Mouse (Mus musculus): ENCODE data around the gene Plekhb2.

Gene Plekhb2

DNA sequence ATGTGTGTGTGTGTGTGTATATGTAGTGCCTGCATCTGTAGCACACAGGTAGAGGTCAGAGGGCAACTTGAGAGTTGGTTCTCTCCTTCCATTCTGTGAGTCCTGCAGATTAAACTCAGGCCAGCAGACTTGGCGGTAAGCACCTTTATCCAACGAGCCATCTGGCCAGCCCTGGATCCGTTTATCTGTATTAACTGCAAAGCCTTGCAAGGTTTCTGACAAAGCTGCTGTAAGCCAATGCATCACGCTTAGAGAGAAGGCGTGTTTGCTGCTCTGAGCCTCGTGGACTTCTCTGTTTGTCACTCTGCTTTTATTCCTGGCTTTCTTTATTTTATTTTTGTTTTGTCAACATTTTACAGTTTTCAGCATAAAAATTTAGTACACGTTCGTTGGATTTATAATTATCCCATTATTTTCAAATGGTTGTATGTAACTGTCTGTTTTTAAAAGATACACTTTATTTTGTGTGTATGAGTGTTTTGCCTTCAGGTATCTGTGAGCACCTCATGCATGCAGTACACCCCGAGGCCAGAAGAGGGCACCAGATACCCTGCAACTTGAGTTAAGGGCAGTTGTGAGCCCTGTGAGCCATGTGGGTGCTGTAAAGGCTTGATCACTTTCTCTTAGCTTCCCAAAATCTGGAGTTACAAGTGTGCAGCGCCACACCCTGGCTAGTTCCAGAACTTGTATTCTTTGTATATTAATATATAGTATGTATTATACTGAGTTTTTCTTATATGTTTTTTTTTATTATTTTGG, 17.2 kb downstream of the Plekhb2 start:
- DNase-seq (ENCODE audit: low read depth, low spot score), result no peak

DNA sequence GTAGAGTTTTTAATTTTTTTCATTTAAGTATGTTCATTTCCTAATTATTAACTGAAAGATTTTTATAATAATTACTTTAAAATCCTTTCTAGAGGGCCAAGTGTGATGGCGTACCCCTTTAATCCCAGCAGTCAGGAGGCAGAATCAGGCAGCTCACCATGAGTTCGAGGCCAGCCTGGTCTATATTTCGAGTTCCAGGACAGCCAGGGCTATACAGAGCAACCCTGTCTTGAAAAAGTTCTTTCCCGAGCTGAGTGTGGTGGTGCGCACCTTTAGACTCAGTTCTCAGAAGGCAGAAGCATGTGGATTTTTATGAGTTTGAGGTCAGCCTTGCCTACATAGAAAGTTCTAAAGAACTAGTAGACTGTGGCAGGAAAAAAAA, 17.8 kb downstream of the Plekhb2 start:
- no peak for DNase-seq (ENCODE audit: low read depth, low spot score)

DNA sequence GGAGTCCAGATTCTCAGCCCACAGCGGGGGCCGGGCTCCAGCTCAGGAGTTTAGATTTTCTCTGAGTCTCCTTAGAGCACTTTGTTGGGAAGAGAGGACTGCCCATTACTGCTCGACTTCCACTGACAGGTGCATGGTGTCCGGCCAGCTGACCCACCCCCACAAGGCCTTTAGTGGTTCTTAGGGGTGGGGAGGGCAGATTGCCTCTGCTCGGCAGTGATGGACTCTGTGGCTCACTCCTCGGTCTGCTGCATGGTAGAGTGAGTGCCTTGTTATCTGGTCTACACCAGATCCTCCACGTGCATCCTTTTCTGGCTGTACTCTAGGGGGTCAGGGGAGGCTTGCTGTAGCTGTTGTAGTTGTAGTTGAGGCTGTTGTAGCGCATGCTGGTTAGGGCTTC, 18.6 kb downstream of the Plekhb2 start:
- no peak for DNase-seq (ENCODE audit: low read depth, low spot score)

DNA sequence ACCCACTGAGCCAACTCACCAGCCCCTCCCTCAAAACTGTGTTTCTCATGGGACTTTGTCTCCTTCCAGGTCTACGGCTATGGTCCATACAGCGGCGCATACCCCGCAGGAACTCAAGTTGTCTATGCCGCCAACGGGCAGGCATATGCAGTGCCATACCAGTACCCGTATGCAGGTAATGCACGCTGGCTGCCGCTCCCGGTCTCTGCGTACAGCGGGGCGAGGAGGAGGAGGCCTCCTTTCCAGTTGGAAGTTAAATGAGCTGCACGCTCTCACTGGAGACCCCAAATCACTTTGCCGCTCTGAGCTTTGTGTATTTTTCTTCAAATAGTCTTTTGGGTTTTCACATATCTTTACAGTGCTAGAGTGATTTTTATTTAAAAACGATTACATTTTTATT, 19.5 kb downstream of the Plekhb2 start:
- DNase-seq (ENCODE audit: low read depth, low spot score), result no peak

- DNase-seq (ENCODE audit: low read depth, low spot score), result no peak
These were observed 21.4 kb downstream of the Plekhb2 start for GRCm38 (mm10) chr1:34871170-34871569.

DNA sequence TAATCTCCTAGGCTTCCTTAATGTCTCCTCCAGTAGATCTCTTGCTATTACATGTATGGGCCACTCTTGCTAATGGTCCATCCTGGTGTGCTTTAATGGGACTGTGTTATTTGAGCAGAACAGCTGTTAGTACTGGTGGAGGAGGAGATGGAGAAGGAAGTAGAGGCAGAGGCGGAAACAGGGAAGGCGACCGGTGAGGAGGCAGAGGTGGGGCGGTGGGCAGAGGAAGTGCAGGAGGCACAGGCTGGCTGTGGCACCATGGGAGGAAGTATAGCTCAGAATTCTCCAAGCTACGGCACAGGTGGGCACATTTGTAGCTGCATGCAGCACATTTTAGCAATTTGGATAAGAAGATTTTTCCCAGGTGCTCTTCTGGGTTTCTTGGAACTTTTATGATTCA, 23.8 kb downstream of the Plekhb2 start:
- no peak for DNase-seq (ENCODE audit: low read depth, low spot score)

DNA sequence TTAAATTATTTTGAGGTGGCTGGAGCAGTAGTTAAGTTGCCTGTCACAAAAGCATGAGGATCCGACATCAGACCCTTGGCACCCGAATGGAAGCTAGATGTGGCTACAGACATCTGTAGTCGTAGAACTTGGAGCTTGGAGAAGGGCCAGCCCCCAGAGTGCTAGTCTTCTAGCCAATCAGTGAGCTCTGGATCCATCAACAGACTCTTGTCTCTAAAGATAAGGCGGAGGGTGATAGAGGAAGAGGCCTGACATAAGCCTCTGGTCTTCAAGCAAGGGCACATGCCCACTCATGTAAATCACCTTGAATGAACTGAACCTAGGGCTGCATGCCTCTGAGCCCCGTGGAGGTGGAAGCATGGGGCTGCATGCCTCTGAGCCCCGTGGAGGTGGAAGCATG, 29.8 kb downstream of the Plekhb2 start:
- DNase-seq (ENCODE audit: low read depth, low spot score), result no peak

GRCm38 (mm10) chr1:34883776-34884175, 34.0 kb downstream of the Plekhb2 start:
- DNase-seq (ENCODE audit: low read depth, low spot score), result no peak

- DNase-seq (ENCODE audit: low read depth, low spot score), result peak; percentile 56
These were observed 41.9 kb downstream of the Plekhb2 start for GRCm38 (mm10) chr1:34891559-34892289.

GRCm38 (mm10) chr1:34892466-34892865, 42.7 kb downstream of the Plekhb2 start:
- DNase-seq (ENCODE audit: low read depth, low spot score), result no peak

DNA sequence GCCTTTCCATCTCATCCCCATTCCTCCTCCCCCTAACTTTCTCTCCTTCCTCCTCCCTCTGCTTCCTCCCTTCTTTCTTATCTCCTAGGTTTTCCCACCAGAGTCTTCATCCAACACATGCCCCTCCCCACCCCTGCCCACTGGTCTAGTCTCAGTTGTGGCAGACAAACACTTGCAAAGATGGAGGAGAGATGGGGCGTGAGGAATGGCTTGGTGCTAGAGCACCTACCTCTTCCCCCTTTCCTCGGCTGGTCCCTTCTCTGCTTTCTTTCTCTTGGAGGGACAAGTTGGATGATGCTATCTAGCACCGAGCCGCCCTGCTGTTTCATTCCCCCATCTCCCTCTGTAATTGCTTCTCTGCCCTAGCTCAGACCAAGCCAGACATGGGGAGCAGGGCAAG, 43.6 kb downstream of the Plekhb2 start:
- no peak for DNase-seq (ENCODE audit: low read depth, low spot score)

GRCm38 (mm10) chr1:34893831-34894230, 44.1 kb downstream of the Plekhb2 start:
- no peak for DNase-seq (ENCODE audit: low read depth, low spot score)

DNA sequence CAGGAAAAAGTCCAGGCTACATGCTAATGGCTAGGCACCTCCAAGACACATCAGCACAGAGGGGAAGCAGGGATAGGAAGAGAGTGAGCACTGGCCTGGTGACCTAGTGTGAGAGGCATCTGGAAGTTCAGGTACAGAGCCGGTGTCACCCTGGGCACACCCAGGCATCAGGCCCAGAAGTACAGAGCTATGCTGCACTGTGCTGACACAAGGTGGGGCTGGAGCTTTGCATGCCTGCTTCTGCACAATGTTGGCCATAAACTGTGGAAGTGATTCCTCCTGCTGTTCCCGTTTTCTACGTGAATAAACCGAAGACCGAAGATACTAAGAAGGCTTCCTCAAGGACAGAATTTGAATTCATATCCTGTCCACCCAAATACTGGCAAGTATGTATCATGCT, 46.3 kb downstream of the Plekhb2 start:
- DNase-seq (ENCODE audit: low read depth, low spot score), result no peak

GRCm38 (mm10) chr1:34896898-34897297, 47.1 kb downstream of the Plekhb2 start:
- no peak for DNase-seq (ENCODE audit: low read depth, low spot score)

DNA sequence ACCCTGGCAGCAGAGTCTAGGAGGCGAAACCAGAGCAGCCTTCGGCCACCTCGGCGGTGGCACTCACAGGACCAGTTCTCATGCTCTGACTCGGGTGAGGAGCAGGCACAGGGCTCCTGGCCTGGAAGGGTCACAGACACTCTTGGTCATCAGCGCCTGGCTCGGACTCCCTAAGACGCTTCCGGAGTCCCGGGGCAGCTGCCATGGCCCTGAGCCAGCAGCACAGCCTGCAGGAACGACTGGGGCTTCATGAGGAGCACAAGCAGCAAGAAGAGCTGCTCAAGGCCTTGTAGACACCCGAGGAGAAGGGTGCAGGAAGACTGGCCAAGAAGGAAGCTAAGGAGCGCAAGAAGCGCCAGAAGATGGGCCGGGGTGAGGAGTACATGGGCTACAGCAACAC, 78.9 kb downstream of the Plekhb2 start:
- no peak for DNase-seq (ENCODE audit: low read depth, low spot score)
